Mouse (Mus musculus) liver, embryonic 14.5 days (tissue): ENCODE results near the gene Trim25.

ENCODE experiments used
- CTCF ChIP-seq: IDR thresholded peaks from 2 replicates; pipeline ENCODE4 v1.5.1; 2016; ENCODE audit warnings: antibody characterized with exemption, low read depth, control low read depth
- EP300 ChIP-seq: IDR thresholded peaks from 2 replicates; pipeline ENCODE4 v1.6.1; 2016; ENCODE audit warnings: antibody characterized with exemption, low read depth

DNA sequence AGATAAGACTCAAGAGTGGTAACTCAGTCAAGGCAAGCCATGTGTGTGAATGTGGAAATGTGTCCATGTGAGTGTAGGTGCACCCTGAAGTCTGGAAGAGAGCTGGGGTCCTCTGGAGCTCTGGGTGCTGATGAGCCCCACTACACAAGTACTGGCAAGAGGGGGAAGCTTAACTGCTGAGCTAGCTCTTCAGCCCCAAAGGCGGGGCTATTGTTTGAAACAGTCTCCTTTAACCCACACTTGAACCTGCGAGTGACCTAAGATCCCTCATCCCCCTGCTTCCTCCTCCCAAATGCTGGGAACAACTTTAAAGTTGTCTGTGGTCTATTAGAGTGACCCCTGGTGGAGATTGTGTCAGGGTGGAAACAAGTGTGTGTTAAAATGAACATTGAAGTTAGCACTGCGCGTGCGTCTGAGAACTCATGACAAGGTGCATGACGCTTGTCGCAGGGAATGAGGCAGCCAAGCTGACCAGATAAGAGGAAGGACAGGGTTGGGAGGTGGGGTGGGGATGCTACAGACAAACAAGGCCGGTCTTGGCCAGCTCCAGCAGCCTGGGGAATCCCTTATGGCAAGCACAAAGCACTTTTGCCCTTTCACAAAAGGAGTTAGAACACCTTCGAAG, 21.6 kb downstream of the Trim25 start:
- TF ChIP-seq CTCF (peak; percentile 58), EP300 (no peak)
